9 mouse cellular contexts compared by ENCODE assay signal in the genomic region with DNA sequence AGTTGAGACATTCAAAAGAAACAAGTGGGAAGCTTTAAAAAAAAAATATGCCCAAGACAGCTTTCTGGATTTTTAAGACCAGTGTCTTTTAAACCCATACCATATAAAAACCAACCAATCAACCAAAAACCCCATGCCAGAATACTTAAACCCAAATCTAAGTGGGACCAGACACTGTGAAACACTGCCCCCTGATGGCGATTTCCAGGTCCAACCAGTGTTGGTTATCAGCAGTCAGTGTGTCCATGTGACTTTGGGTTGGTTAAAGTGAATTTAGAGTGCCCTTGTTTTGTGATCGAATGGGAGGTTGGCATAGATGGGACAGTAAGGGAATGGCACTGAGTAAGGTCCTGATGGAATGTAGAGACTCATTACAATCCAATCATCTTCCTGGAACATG.
DNase-seq lines count a peak whose midpoint lies in the region; ATAC-seq and TF ChIP-seq lines count a peak whose summit lies in the region.
"Had no signal": no experiment of that assay in that cellular context is flagged by ENCODE, and none has a peak within 500 bp of the region (broad histone marks: within the 10 kb centered on the region; RNA-seq: fewer than 3 reads in every experiment).

No protein-coding gene starts in this region.

- DNase-seq in urinary bladder, postnatal 14 days (ENCODE audit: low spot score): peak; percentile 29
- DNase-seq in urinary bladder, adult 2 months (ENCODE audit: low spot score): no peak
- no peak for DNase-seq in brain, embryonic 14.5 days (ENCODE audit: low read depth)
- no peak for DNase-seq in ovary, adult 18-20 months (ENCODE audit: low spot score)
- no peak for DNase-seq in forebrain, embryonic 10.5 days (ENCODE audit: extremely low spot score, low spot score)

- no peak overlapping the region for H3K4me2 ChIP-seq in intestine, postnatal 0 days (replicated peaks; ENCODE audit: low read depth)
- no peak overlapping the region for H3K4me2 ChIP-seq in intestine, embryonic 16.5 days (ENCODE audit: low read depth, low read length)
- H3K4me2 ChIP-seq: embryonic facial prominence, embryonic 15.5 days had no signal

- no peaks in the 10 kb centered on the region for H3K36me3 ChIP-seq in intestine, postnatal 0 days (ENCODE audit: control insufficient read depth, insufficient read depth)
- no peaks in the 10 kb centered on the region for H3K36me3 ChIP-seq in intestine, embryonic 16.5 days (ENCODE audit: control insufficient read depth, insufficient read depth, low read length)
- H3K36me3 ChIP-seq in forebrain, embryonic 10.5 days (replicated peaks): no peaks in the 10 kb centered on the region
- H3K36me3 ChIP-seq: embryonic facial prominence, embryonic 15.5 days had no signal

- H3K9ac ChIP-seq in intestine, postnatal 0 days (ENCODE audit: low read depth, low read length): no peak overlapping the region
- H3K9ac ChIP-seq in intestine, embryonic 16.5 days (ENCODE audit: low read depth, low read length): no peak overlapping the region
- H3K9ac ChIP-seq: embryonic facial prominence, embryonic 15.5 days had no signal

- no peak overlapping the region for H3K4me3 ChIP-seq in intestine, postnatal 0 days (ENCODE audit: low read depth, low read length)
- no peak overlapping the region for H3K4me3 ChIP-seq in intestine, embryonic 16.5 days (ENCODE audit: low read length)
- no peak overlapping the region for H3K4me3 ChIP-seq in forebrain, embryonic 10.5 days
- H3K4me3 ChIP-seq: embryonic facial prominence, embryonic 15.5 days had no signal

- no peaks in the 10 kb centered on the region for H3K27me3 ChIP-seq in intestine, postnatal 0 days (replicated peaks; ENCODE audit: control insufficient read depth, insufficient read depth, low read length)
- H3K27me3 ChIP-seq in intestine, embryonic 16.5 days (replicated peaks; ENCODE audit: control insufficient read depth, insufficient read depth, low read length): no peaks in the 10 kb centered on the region
- H3K27me3 ChIP-seq in forebrain, embryonic 10.5 days (ENCODE audit: poor library complexity, severe bottlenecking): no peaks in the 10 kb centered on the region
- H3K27me3 ChIP-seq: embryonic facial prominence, embryonic 15.5 days had no signal

- H3K9me3 ChIP-seq in intestine, postnatal 0 days (ENCODE audit: control insufficient read depth): no peaks in the 10 kb centered on the region
- H3K9me3 ChIP-seq in intestine, embryonic 16.5 days (ENCODE audit: control insufficient read depth, low read length): no peaks in the 10 kb centered on the region
- H3K9me3 ChIP-seq in forebrain, embryonic 10.5 days: no peaks in the 10 kb centered on the region
- H3K9me3 ChIP-seq: embryonic facial prominence, embryonic 15.5 days had no signal

- ATAC-seq in intestine, postnatal 0 days: no peak
- ATAC-seq in intestine, embryonic 16.5 days: no peak
- peak; percentile 78 for ATAC-seq in megakaryocyte, adult 5-6 weeks (ENCODE audit: poor library complexity, severe bottlenecking)

- no peaks in the 10 kb centered on the region for H3K4me1 ChIP-seq in intestine, postnatal 0 days (replicated peaks; ENCODE audit: control insufficient read depth, insufficient read depth, low read length)
- H3K4me1 ChIP-seq in intestine, embryonic 16.5 days (ENCODE audit: control insufficient read depth, insufficient read depth, low read length): no peaks in the 10 kb centered on the region
- peaks cover 4% of the 10 kb centered on the region; the same call in 1 of the 2 replicates for H3K4me1 ChIP-seq in forebrain, embryonic 10.5 days
- H3K4me1 ChIP-seq: embryonic facial prominence, embryonic 15.5 days had no signal

- TF ChIP-seq POLR2A in brain, embryonic 14.5 days (IDR thresholded peaks at IDR 0.05; ENCODE audit: borderline replicate concordance, extremely low read depth, insufficient read depth, insufficient read length, poor library complexity, severe bottlenecking): no peak

- TF ChIP-seq CTCF in intestine, postnatal 0 days (IDR thresholded peaks at IDR 0.05; ENCODE audit: low read depth): peak; percentile 67
- peak; percentile 41; the same call in 1 of the 2 replicates for TF ChIP-seq CTCF in brain, embryonic 14.5 days (IDR thresholded peaks at IDR 0.05; ENCODE audit: borderline replicate concordance, extremely low read depth, insufficient read depth, insufficient read length)

- 43% methylated on average over 2 of the region's 2 CpGs for WGBS in intestine, postnatal 0 days
- WGBS in intestine, embryonic 16.5 days: 40% methylated on average over 2 of the region's 2 CpGs
- 36% methylated on average over 2 of the region's 2 CpGs for WGBS in forebrain, embryonic 10.5 days

- no peak overlapping the region for H3K27ac ChIP-seq in intestine, postnatal 0 days (ENCODE audit: low read depth, low read length)
- H3K27ac ChIP-seq in intestine, embryonic 16.5 days (ENCODE audit: low read length): no peak overlapping the region
- H3K27ac ChIP-seq in forebrain, embryonic 10.5 days: no peak overlapping the region
- H3K27ac ChIP-seq: embryonic facial prominence, embryonic 15.5 days had no signal
